Mouse (Mus musculus) lung, adult 2 months (tissue): ENCODE results near the gene Pafah2.

Source experiments
- CTCF ChIP-seq: fragments of 200-500 bp; IDR thresholded peaks from 2 replicates; pipeline ENCODE4 v1.5.1; 2011; ENCODE audit warnings: mild to moderate bottlenecking, low read length, control low read depth; ENCODE audit not compliant: insufficient read depth
- POLR2A ChIP-seq: fragments of 200-500 bp; IDR thresholded peaks from 2 replicates; pipeline ENCODE4 v1.6.1; 2011; ENCODE audit warnings: low read depth, mild to moderate bottlenecking, control low read depth, low read length, borderline replicate concordance; ENCODE audit errors: extremely low read depth

- TF ChIP-seq CTCF: no peak
- no peak for TF ChIP-seq POLR2A
Measured at GRCm38 (mm10) chr4:134362124-134362523, 34.0 kb upstream of the Pafah2 start.
